Mouse (Mus musculus) left cerebral cortex, postnatal 10 days (tissue): ENCODE data around the gene Tmem185a. TPM values are rescaled to one million over a fixed set of nuclear protein-coding genes. Genes with fewer than 3 reads are reported as not detected.
"Not testable (repeated sequence)": the region's sequence is repeated elsewhere in the genome, so short reads cannot be mapped to it uniquely, and the experiment has no call there.

ENCODE experiments used
- DNase-seq, 2 experiments: peaks; one replicate each; pipeline ENCODE4 v3.0.0; 2021 to 2022; ENCODE audit warnings: low spot score in 2 of 2, mixed read lengths in 1 of 2; ENCODE audit errors: extremely low spot score in 1 of 2
- intact Hi-C: fragments of 180-260 bp; cut with DNase I; formaldehyde crosslinking; loops from one replicate; pipeline ENCODE4 v1.15.1; 2025
- total RNA-seq, 2 experiments: library from RNA; stranded (reverse); gene quantifications; 2 replicates each; pipeline ENCODE4 v1.2.3; 2021

Gene Tmem185a
- 10 to 100 TPM; 38.4 TPM for total RNA-seq

DNA sequence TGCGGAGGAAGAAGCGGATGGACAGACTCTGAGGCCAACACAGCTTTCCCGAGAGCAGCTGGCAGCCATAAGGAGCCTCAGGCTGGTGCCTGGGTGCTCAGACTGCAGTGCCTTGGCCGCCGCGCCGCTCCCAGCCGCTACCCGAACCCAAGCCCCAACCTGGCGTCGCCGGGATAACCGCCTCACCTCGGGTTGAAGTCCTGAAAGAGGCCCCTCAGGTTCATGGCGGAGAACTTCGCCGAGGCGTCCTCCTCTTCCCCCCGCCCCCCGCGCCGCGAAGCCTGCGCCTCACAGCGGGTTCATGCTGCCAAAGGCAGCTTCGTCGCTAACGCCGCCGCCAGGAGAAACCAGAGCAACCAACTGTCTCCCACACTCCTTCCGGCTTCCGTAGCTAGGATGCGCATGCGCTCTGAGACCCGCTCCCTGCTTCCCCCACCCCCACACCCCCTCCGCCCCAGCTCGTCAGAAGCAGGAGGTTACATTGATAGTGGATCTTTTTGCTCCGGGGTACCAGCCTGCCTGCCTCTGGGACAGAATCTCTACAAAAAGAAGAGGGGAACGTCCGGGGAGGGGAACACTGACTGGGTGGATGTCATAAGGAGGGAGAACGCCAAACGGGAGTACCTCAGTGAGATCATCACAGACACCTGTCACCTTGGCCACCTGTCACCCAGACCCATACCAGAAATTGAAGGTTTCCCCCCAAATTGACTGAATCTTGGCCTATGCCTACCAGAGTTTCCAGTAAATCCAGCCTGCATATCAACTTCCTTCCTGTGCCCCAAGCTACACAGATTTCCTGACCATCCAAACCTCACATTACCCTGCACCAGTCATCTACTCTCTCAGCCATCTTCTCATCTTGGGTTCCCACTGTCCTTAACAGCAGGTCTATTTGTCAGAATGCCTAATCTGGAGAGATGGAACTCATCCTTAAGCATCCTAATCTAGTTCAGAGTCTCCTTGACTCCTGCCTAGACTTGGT is at the start of gene Tmem185a:
Gene Tmem185a (minus strand): TSS at position 389 of the 985 bp plus-strand sequence.
- intact Hi-C loops: loop anchor here (10.0 kb wide), 1 partner anchor 92 kb away; the partner anchor contains the start of gene 1110012L19Rik
- DNase-seq: peak; percentile 71 to 89

DNA sequence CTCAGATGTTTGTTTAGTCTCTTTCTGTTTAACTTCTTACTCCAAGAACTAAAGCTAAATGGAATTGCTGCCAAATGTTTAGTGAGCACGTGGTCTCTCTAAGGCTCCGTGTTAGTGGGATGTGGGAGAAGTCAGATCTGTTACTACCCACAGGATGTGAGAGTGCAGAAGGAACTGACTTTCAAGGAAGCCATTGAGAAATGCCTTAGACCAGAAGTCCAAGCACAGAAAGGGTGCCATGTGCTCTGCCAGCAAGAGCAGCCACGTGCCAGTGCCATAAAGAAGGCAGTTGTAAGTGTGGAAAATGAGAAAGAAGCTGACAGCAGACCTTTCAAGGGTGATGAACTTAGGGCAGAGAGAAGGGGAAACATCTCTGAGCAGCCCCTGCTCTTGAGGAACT is 37.4 kb upstream of the Tmem185a start:
- intact Hi-C loops, DNase-seq: not testable (repeated sequence)

DNA sequence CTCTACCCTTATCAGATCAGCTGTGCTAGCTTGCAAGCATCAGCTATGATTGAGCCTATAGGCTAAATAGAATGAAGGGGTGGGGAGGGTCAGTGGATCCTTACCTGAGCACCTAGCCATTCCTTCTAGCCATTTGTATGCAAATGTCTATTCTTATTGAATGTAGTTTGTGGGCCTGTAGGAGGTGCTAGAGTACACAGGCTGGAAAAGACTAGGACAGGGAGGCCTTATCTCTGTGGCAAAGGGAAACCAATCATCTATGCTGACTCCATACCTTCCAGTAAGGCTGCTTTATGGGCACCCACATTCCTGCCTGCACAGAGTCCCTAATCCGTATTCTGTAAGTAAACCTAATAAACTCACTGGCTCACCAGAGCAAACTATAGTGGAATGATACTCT is 10.3 kb upstream of the Tmem185a start:
- intact Hi-C loops, DNase-seq: not testable (repeated sequence)

DNA sequence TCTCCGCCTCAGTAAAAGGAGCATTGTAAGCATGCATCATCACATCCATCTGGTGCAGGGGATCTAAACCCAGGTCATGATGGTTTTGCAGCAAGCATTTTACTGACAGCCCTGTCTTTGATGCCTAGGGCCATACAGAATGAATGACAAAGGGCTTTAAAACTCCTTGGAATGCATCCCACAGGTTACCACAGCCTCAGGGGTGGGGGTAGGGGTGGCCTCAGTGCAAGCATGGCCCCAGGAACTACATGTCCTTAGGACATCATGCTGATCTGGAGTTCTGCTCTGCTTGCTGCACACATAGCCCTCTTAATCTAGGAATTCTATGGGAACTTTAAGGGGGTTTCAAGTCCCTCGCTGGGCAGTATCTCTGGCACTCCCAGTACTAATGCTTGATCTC is 5.2 kb upstream of the Tmem185a start:
- DNase-seq: no peak
- intact Hi-C loops: no loop called here

DNA sequence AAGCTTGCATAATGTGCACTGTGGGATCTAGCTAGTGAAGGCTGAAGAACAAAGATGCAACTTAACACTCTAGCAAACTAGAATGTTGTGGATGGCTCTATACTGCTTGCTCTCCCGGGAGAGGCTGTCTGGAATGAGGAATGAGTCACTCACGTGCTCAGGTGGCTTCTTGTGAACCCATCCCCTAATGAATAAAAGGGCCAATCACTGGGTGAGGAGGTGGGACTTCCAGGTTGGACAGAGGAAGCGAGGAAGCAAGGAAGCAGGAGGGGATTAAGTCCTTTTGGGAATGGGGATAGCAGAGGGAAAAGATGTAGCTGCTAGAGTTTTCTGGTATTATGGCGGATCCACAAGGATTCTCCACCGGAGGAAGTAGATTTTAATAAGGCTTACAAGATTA is 1.7 kb upstream of the Tmem185a start:
- no peak for DNase-seq
- intact Hi-C loops: loop anchor here (10.0 kb wide), 1 partner anchor 94 kb away; the partner anchor contains the start of gene 1110012L19Rik

DNA sequence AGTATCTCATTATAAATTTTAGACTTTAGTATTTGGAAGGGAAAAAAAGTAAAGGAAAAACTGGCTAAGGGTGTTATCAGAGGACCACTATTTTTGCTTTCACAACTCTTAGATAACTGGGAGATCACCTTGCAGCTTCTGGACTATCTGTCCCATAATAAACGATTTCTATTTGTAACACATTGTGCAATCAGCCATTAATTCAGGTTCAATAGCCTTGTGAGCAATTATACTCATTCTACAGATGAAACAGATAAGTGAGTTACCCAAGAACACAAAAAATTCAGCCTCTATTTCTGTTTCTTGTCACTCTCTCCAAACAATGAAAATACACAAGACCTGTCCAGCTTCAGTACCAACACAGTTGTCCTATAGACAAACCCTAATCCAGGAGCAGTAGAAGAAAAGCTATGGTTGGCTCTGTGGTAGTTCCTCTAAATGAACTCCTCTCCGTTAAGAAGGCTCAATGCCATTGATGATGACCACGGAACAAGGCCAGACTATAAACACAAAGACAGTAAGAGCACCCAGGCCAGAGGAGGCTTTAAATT is 1.7 kb downstream of the Tmem185a start:
- DNase-seq: no peak
- intact Hi-C loops: loop anchor here (10.0 kb wide), 1 partner anchor 90 kb away; the partner anchor contains the start of gene 1110012L19Rik

DNA sequence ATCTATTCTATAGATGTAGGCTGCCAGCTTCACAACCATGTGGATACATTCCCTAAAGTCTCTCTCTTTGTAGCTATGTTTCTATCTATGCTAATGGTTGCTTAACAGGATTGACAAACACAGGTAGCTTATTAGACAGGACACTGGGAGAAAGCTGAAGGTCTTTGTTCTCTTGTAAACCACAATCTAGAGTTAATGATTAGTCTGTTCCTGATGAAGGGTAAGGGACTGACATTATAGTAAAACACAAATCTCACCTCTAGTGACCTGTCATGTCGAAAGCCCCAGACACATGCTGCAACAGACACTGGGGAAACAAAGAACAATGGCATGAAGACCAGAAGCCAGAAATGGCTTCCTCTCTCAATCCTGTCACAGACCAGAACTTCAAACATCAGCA is 10.1 kb downstream of the Tmem185a start:
- DNase-seq: no peak
- intact Hi-C loops: no loop called here

DNA sequence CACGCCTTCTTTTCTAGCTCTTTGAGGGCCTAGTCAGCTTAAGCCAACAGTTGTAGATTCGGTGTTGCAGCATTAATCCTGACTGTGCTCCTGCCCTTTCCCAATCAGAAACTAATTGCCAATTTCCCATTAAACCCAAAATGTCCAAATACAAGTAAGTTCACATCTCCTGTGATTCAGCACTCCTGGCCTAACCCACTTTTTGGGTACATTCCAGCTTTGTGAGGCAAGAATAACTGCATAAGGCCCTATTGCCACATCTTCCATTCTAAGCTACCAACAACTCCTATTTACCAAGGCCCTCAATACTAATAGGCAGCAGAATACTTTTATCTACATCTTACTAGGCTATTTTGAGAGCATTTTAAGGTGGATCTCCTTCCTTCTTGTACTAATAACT is 11.5 kb downstream of the Tmem185a start:
- no peak for DNase-seq
- intact Hi-C loops: no loop called here

DNA sequence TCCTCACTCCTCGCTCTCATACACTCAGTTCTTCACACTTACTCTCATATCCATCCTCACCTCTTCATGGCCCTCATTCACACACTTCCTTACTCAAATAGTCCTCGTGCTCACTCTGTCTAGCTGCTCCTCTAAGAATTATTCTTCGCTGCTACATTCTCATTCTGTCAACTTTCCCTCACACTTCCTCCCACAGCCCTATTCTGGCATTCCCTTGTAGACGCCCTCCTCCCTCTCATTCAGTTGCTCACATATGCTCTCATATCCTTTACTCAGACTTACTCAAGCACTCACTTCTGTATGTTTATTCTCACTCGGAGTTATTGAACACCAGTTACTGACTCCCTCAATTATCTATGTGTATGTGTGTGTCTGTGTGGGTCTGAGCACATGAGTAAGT is 13.4 kb downstream of the Tmem185a start:
- intact Hi-C loops: no loop called here
- no peak for DNase-seq

DNA sequence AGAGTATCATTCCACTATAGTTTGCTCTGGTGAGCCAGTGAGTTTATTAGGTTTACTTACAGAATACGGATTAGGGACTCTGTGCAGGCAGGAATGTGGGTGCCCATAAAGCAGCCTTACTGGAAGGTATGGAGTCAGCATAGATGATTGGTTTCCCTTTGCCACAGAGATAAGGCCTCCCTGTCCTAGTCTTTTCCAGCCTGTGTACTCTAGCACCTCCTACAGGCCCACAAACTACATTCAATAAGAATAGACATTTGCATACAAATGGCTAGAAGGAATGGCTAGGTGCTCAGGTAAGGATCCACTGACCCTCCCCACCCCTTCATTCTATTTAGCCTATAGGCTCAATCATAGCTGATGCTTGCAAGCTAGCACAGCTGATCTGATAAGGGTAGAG is 24.6 kb downstream of the Tmem185a start:
- DNase-seq, intact Hi-C loops: not testable (repeated sequence)

DNA sequence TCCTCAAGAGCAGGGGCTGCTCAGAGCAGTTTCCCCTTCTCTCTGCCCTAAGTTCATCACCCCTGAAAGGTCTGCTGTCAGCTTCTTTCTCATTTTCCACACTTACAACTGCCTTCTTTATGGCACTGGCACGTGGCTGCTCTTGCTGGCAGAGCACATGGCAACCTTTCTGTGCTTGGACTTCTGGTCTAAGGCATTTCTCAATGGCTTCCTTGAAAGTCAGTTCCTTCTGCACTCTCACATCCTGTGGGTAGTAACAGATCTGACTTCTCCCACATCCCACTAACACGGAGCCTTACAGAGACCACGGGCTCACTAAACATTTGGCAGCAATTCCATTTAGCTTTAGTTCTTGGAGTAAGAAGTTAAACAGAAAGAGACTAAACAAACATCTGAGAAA is 51.5 kb downstream of the Tmem185a start:
- DNase-seq, intact Hi-C loops: not testable (repeated sequence)

Other genes with a start within 250 kb of the Tmem185a start
- gene Ids, start 112.1 kb downstream of the Tmem185a start, total RNA-seq: 100 to 1,000 TPM; 376 to 413 TPM
- 10 to 100 TPM; 17.7 to 20.9 TPM for gene 1110012L19Rik, start 91.3 kb downstream of the Tmem185a start, total RNA-seq